Mouse (Mus musculus) embryo, embryonic 9.5 days (tissue): ENCODE measurements around the gene Inpp5f.
"Not testable (repeated sequence)": the region's sequence is repeated elsewhere in the genome, so short reads cannot be mapped to it uniquely, and the experiment has no call there.

Experiments
- DNase-seq: peaks from one replicate; pipeline ENCODE4 v3.0.0-alpha.2; 2017; ENCODE audit errors: extremely low spot score

The Inpp5f gene

GRCm38 (mm10) chr7:128592936-128593241 is 18.2 kb upstream of the Inpp5f start:
- no peak for DNase-seq

- no peak for DNase-seq
Measured at GRCm38 (mm10) chr7:128596274-128596673, 14.9 kb upstream of the Inpp5f start.

- DNase-seq, result no peak
Measured at GRCm38 (mm10) chr7:128599072-128599471, 12.1 kb upstream of the Inpp5f start.

GRCm38 (mm10) chr7:128601826-128602225 is 9.3 kb upstream of the Inpp5f start:
- no peak for DNase-seq

GRCm38 (mm10) chr7:128609936-128610335 is 1.2 kb upstream of the Inpp5f start:
- not testable (repeated sequence) for DNase-seq

GRCm38 (mm10) chr7:128610490-128610889 is 638 bp upstream of the Inpp5f start:
- DNase-seq, result no peak

GRCm38 (mm10) chr7:128611799-128612411 is 777 bp downstream of the Inpp5f start:
- DNase-seq, result no peak

- no peak for DNase-seq
Measured at GRCm38 (mm10) chr7:128612521-128613181, 1.5 kb downstream of the Inpp5f start.

- DNase-seq, result no peak
Measured at GRCm38 (mm10) chr7:128613578-128613977, 2.5 kb downstream of the Inpp5f start.

- DNase-seq, result no peak
Measured at GRCm38 (mm10) chr7:128617587-128617986, 6.5 kb downstream of the Inpp5f start.

GRCm38 (mm10) chr7:128620178-128620577 is 9.1 kb downstream of the Inpp5f start:
- no peak for DNase-seq

- DNase-seq, result no peak
Measured at GRCm38 (mm10) chr7:128622266-128622961, 11.3 kb downstream of the Inpp5f start.

GRCm38 (mm10) chr7:128622994-128623393 is 11.9 kb downstream of the Inpp5f start:
- DNase-seq, result no peak

- no peak for DNase-seq
Measured at GRCm38 (mm10) chr7:128625382-128625781, 14.3 kb downstream of the Inpp5f start.

- no peak for DNase-seq
Measured at GRCm38 (mm10) chr7:128626601-128627000, 15.5 kb downstream of the Inpp5f start.

GRCm38 (mm10) chr7:128627251-128627650 is 16.1 kb downstream of the Inpp5f start:
- DNase-seq, result no peak

- DNase-seq, result no peak
Measured at GRCm38 (mm10) chr7:128627723-128628122, 16.6 kb downstream of the Inpp5f start.

GRCm38 (mm10) chr7:128633156-128633555 is 22.0 kb downstream of the Inpp5f start:
- DNase-seq, result no peak

GRCm38 (mm10) chr7:128639925-128640485 is 28.9 kb downstream of the Inpp5f start:
- no peak for DNase-seq

- no peak for DNase-seq
Measured at GRCm38 (mm10) chr7:128641571-128641970, 30.4 kb downstream of the Inpp5f start.

- DNase-seq, result no peak
Measured at GRCm38 (mm10) chr7:128642386-128642785, 31.3 kb downstream of the Inpp5f start.

GRCm38 (mm10) chr7:128656970-128657369 is 45.8 kb downstream of the Inpp5f start:
- no peak for DNase-seq

GRCm38 (mm10) chr7:128663906-128664305 is 52.8 kb downstream of the Inpp5f start:
- DNase-seq, result no peak
